Mouse (Mus musculus) small intestine, adult 2 months (tissue): ENCODE measurements around the gene Csrp3.

ENCODE experiments used
- CTCF ChIP-seq: fragments of 200-500 bp; IDR thresholded peaks from 2 replicates; pipeline ENCODE4 v1.5.1; 2012; ENCODE audit warnings: low read depth, mild to moderate bottlenecking, control low read depth, inconsistent platforms, low read length, moderate library complexity, mixed read lengths; ENCODE audit not compliant: insufficient replicate concordance, insufficient read length; ENCODE audit errors: extremely low read depth
- POLR2A ChIP-seq: fragments of 200-500 bp; IDR thresholded peaks from 2 replicates; pipeline ENCODE4 v1.6.1; 2012; ENCODE audit warnings: low read depth, mild to moderate bottlenecking, control low read depth, inconsistent platforms, low read length, moderate library complexity

DNA sequence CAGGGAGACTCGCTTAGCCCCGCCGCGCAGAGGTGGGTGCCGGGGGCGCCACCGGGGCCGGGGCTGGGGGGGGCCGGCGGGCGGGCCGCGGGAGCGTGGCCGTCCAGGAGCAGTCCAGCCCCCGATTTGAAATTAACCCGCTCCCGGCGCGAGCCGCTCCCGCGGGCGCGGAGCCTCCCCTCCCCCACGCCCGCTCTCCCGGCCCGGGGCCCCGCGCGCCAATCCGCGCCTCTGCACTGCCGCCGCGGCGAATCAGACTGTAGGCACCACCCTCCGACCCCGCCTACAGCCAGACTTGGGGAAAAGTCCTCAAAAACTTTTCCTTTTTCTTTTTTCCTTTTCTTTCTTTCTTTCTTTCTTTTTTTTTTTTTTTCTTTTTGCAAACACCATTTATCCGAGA is 33.7 kb upstream of the Csrp3 start, which contains the start of gene E2f8:
- TF ChIP-seq CTCF (no peak), POLR2A (no peak)
